In the genomic region with DNA sequence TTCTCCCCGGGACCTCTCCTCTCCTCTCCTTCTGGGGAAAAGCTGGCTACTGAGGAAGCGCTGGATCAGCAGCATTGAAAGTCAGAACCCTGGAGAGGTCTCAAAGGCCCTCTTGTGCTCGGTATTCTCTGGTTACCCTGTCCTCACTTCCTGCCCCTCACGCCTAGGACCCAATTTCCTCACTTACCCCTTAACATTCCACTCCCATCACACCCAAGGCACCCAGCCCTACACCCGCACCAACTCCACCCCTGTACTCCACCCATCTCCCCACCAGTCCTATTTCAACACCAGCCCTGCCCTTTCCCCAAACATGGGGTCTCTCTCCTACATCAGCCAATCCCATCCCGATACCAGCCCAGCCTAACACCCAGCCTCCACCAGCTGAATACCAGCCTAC, we compare ENCODE assay signal across 30 mouse cellular contexts. TPM values are rescaled to one million over a fixed set of nuclear protein-coding genes. Genes with fewer than 3 reads are reported as not detected.
DNase-seq lines count a peak whose midpoint lies in the region; ATAC-seq and TF ChIP-seq lines count a peak whose summit lies in the region.
"Had no signal": no experiment of that assay in that cellular context is flagged by ENCODE, and none has a peak within 500 bp of the region (broad histone marks: within the 10 kb centered on the region; RNA-seq: fewer than 3 reads in every experiment).

No protein-coding gene starts in this region.

- DNase-seq in heart, embryonic 10.5 days (ENCODE audit: low spot score): peak; percentile 71
- no peak for DNase-seq in layer of hippocampus, adult 2 months (ENCODE audit: low spot score in 2 of 2)
- DNase-seq in layer of hippocampus, adult 18-20 months (ENCODE audit: low spot score in 2 of 2): no peak
- DNase-seq in right cerebral cortex, postnatal 10 days (ENCODE audit: low spot score in 2 of 2): no peak
- DNase-seq in left cerebral cortex, adult 2 months (ENCODE audit: extremely low spot score in 1 of 2, low spot score in 2 of 2): no peak
- DNase-seq: adrenal gland, postnatal 10 days; cerebellum, adult 8-10 months; cerebellum, postnatal 36 days; embryo, embryonic 11 days; gastrocnemius, postnatal 14 days; heart, postnatal 10 days; kidney, adult 9 months; kidney, postnatal 14 days; liver, embryonic 13.5 days; lung, adult 2 months; lung, postnatal 10 days; midbrain, embryonic 14.5 days; retina, postnatal 1 day had no signal

- no peaks in the 10 kb centered on the region for H3K4me1 ChIP-seq in heart, embryonic 10.5 days
- no peaks in the 10 kb centered on the region for H3K4me1 ChIP-seq in heart, embryonic 11.5 days (ENCODE audit: control insufficient read depth, insufficient read depth, low read length)
- H3K4me1 ChIP-seq in hindbrain, embryonic 15.5 days (replicated peaks): peaks cover 12% of the 10 kb centered on the region
- H3K4me1 ChIP-seq in neural tube, embryonic 14.5 days (ENCODE audit: control insufficient read depth, insufficient read depth, low read length): 0 out of 2 replicates have a peak, but pooled peaks cover 4% of the 10 kb centered on the region
- H3K4me1 ChIP-seq: forebrain, embryonic 13.5 days; heart, embryonic 13.5 days; limb, embryonic 15.5 days; liver, embryonic 13.5 days; neural tube, embryonic 12.5 days; stomach, embryonic 15.5 days had no signal

- peaks cover 54% of the 10 kb centered on the region for H3K27me3 ChIP-seq in heart, embryonic 10.5 days (ENCODE audit: insufficient read depth, poor library complexity, severe bottlenecking)
- H3K27me3 ChIP-seq in heart, embryonic 11.5 days (ENCODE audit: control insufficient read depth, insufficient read depth, low read length): peaks cover 11% of the 10 kb centered on the region
- H3K27me3 ChIP-seq in hindbrain, embryonic 15.5 days: 0 out of 2 replicates have a peak, but pooled peaks cover 2% of the 10 kb centered on the region
- 0 out of 2 replicates have a peak, but pooled peaks cover 2% of the 10 kb centered on the region for H3K27me3 ChIP-seq in neural tube, embryonic 14.5 days (ENCODE audit: control insufficient read depth, insufficient read depth, low read length)
- H3K27me3 ChIP-seq: neural tube, embryonic 12.5 days had no signal

- no peak overlapping the region for H3K9ac ChIP-seq in heart, embryonic 11.5 days (ENCODE audit: low read depth, low read length)
- H3K9ac ChIP-seq in hindbrain, embryonic 15.5 days: no peak overlapping the region
- no peak overlapping the region for H3K9ac ChIP-seq in neural tube, embryonic 14.5 days (replicated peaks; ENCODE audit: low read depth, low read length)
- H3K9ac ChIP-seq: forebrain, embryonic 13.5 days; heart, embryonic 13.5 days; limb, embryonic 15.5 days; liver, embryonic 13.5 days; neural tube, embryonic 12.5 days; stomach, embryonic 15.5 days had no signal

- no peaks in the 10 kb centered on the region for H3K9me3 ChIP-seq in heart, embryonic 10.5 days
- no peaks in the 10 kb centered on the region for H3K9me3 ChIP-seq in heart, embryonic 11.5 days (replicated peaks; ENCODE audit: control insufficient read depth, low read length)
- H3K9me3 ChIP-seq in hindbrain, embryonic 15.5 days: no peaks in the 10 kb centered on the region
- no peaks in the 10 kb centered on the region for H3K9me3 ChIP-seq in neural tube, embryonic 14.5 days (ENCODE audit: control insufficient read depth, low read length)
- H3K9me3 ChIP-seq: forebrain, embryonic 13.5 days; heart, embryonic 13.5 days; limb, embryonic 15.5 days; liver, embryonic 13.5 days; neural tube, embryonic 12.5 days; stomach, embryonic 15.5 days had no signal

- no peak for TF ChIP-seq CTCF in layer of hippocampus, adult 2 months (conservative IDR thresholded peaks at IDR 0.05)
- no peak for TF ChIP-seq CTCF in left cerebral cortex, adult 2 months (IDR thresholded peaks at IDR 0.05)

- H3K36me3 ChIP-seq in heart, embryonic 10.5 days: no peaks in the 10 kb centered on the region
- H3K36me3 ChIP-seq in heart, embryonic 11.5 days (ENCODE audit: control insufficient read depth, insufficient read depth, low read length): no peaks in the 10 kb centered on the region
- H3K36me3 ChIP-seq in hindbrain, embryonic 15.5 days: no peaks in the 10 kb centered on the region
- H3K36me3 ChIP-seq in neural tube, embryonic 14.5 days (ENCODE audit: control insufficient read depth, insufficient read depth, low read length): no peaks in the 10 kb centered on the region
- H3K36me3 ChIP-seq: heart, embryonic 13.5 days; limb, embryonic 15.5 days; liver, embryonic 13.5 days; neural tube, embryonic 12.5 days; stomach, embryonic 15.5 days had no signal

- no peak overlapping the region for H3K27ac ChIP-seq in heart, embryonic 10.5 days
- H3K27ac ChIP-seq in heart, embryonic 11.5 days (ENCODE audit: low read depth, low read length): no peak overlapping the region
- H3K27ac ChIP-seq in layer of hippocampus, adult 2 months: peak overlapping the region; percentile 70
- H3K27ac ChIP-seq in hindbrain, embryonic 15.5 days (replicated peaks): peak overlapping the region; percentile 55
- peak overlapping the region; percentile 28; the same call in 1 of the 2 replicates for H3K27ac ChIP-seq in neural tube, embryonic 14.5 days (ENCODE audit: low read depth, low read length)
- H3K27ac ChIP-seq in left cerebral cortex, adult 2 months: no peak overlapping the region
- H3K27ac ChIP-seq: forebrain, embryonic 13.5 days; heart, embryonic 13.5 days; limb, embryonic 15.5 days; liver, embryonic 13.5 days; macrophage; neural tube, embryonic 12.5 days; stomach, embryonic 15.5 days had no signal

- intact Hi-C loops in left cerebral cortex, adult 2 months (cut with DNase I): no loop called here

- no peak overlapping the region for H3K4me2 ChIP-seq in heart, embryonic 11.5 days
- H3K4me2 ChIP-seq in hindbrain, embryonic 15.5 days: no peak overlapping the region
- H3K4me2 ChIP-seq in neural tube, embryonic 14.5 days (ENCODE audit: low read depth, low read length): no peak overlapping the region
- H3K4me2 ChIP-seq: forebrain, embryonic 13.5 days; heart, embryonic 13.5 days; limb, embryonic 15.5 days; liver, embryonic 13.5 days; neural tube, embryonic 12.5 days; stomach, embryonic 15.5 days had no signal

- WGBS in heart, embryonic 10.5 days: 25% methylated on average over 6 of the region's 6 CpGs
- WGBS in heart, embryonic 11.5 days (ENCODE audit: insufficient replicate concordance): 28% methylated on average over 6 of the region's 6 CpGs
- 44% methylated on average over 6 of the region's 6 CpGs for WGBS in hindbrain, embryonic 15.5 days
- 31% methylated on average over 6 of the region's 6 CpGs for WGBS in neural tube, embryonic 14.5 days

- no peak for ATAC-seq in heart, embryonic 11.5 days (replicated peaks; ENCODE audit: insufficient number of reproducible peaks, low FRiP score, low TSS enrichment)
- ATAC-seq in hindbrain, embryonic 15.5 days (ENCODE audit: low FRiP score, low read depth): 0 out of 2 replicates have a peak, but pooled peaks have one; percentile 47
- ATAC-seq in neural tube, embryonic 14.5 days (ENCODE audit: low read depth): no peak
- ATAC-seq: CD4-positive, CD25-positive, alpha-beta regulatory T cell, adult 4 months; forebrain, embryonic 13.5 days; intestine, postnatal 0 days had no signal

- H3K4me3 ChIP-seq in heart, embryonic 10.5 days: no peak overlapping the region
- H3K4me3 ChIP-seq in heart, embryonic 11.5 days (ENCODE audit: low read depth, low read length): no peak overlapping the region
- no peak overlapping the region for H3K4me3 ChIP-seq in layer of hippocampus, adult 2 months
- no peak overlapping the region for H3K4me3 ChIP-seq in hindbrain, embryonic 15.5 days
- no peak overlapping the region for H3K4me3 ChIP-seq in neural tube, embryonic 14.5 days (ENCODE audit: low read depth, low read length)
- H3K4me3 ChIP-seq in left cerebral cortex, adult 2 months: no peak overlapping the region
- H3K4me3 ChIP-seq: erythroblast, embryonic 14.5 days; forebrain, embryonic 13.5 days; heart, embryonic 13.5 days; limb, embryonic 15.5 days; liver, embryonic 13.5 days; neural tube, embryonic 12.5 days; stomach, embryonic 15.5 days had no signal

RNA-seq across cellular contexts. Expression of gene Slf2, which starts 56.0 kb away (rescaled TPM):
- 56.6 and 60.6 TPM in 2 replicates for polyA plus RNA-seq in heart, embryonic 10.5 days (2016; fragmentation: Nextera tagmentation; extraction: Ambion mirVana)
- 57.1 and 62.0 TPM in 2 replicates for polyA plus RNA-seq in heart, embryonic 11.5 days (2014; fragmentation: Nextera tagmentation; extraction: Ambion mirVana)
- 10 to 100 TPM; 35.6 to 43.9 TPM for total RNA-seq in layer of hippocampus, adult 2 months (2021)
- total RNA-seq in layer of hippocampus, adult 18-20 months (2021): 10 to 100 TPM; 40.1 to 41.9 TPM
- 28.3 and 29.3 TPM in 2 replicates for polyA plus RNA-seq in hindbrain, embryonic 15.5 days (2015; fragmentation: Nextera tagmentation; extraction: Ambion mirVana)
- 41.5 and 46.3 TPM in 2 replicates for polyA plus RNA-seq in neural tube, embryonic 14.5 days (2014; fragmentation: Nextera tagmentation; extraction: Ambion mirVana)
- 10 to 100 TPM; 37.2 to 41.8 TPM for total RNA-seq in left cerebral cortex, adult 2 months (2021)

Comparison
In these comparisons a context has a peak if more than half of its experiments do, and no peak if none do; other contexts are left out.
1. H3K27ac ChIP-seq: peak in layer of hippocampus, adult 2 months (single experiment), hindbrain, embryonic 15.5 days (single experiment) and neural tube, embryonic 14.5 days (single experiment); none in heart, embryonic 10.5 days (single experiment), heart, embryonic 11.5 days (single experiment) and left cerebral cortex, adult 2 months (single experiment).